Mouse (Mus musculus) forebrain, embryonic 14.5 days (tissue): ENCODE data around the gene Psap. TPM values are rescaled to one million over a fixed set of nuclear protein-coding genes. Genes with fewer than 3 reads are reported as not detected.
A peak's percentile ranks its signal among the peaks of the same experiment; 100 is the strongest.
"Not testable (repeated sequence)": the region's sequence is repeated elsewhere in the genome, so short reads cannot be mapped to it uniquely, and the experiment has no call there.

ENCODE experiments used
- ATAC-seq: fragments of 200-750 bp; cut with Nextera tagmentation; 2 replicates; pipeline ENCODE4 v1.8.0; 2017; ENCODE audit warnings: mild to moderate bottlenecking, moderate library complexity
- DNase-seq: peaks from one replicate; pipeline ENCODE4 v3.0.0-alpha.2; 2015; ENCODE audit warnings: low spot score
- H3K27ac ChIP-seq: fragments of 300-500 bp; sonication (generic); 2 replicates; pipeline ENCODE4 v1.5.1; 2014; ENCODE audit warnings: low read depth, mild to moderate bottlenecking, control low read depth, low read length, moderate library complexity
- H3K27me3 ChIP-seq: fragments of 300-500 bp; sonication (generic); replicated peaks from 2 replicates; pipeline ENCODE4 v1.6.1; 2014; ENCODE audit warnings: low read length, control low read depth, mixed read lengths; ENCODE audit not compliant: control insufficient read depth, insufficient read depth
- H3K36me3 ChIP-seq: fragments of 300-500 bp; sonication (generic); 2 replicates; pipeline ENCODE4 v1.6.1; 2014; ENCODE audit warnings: low read length, control low read depth; ENCODE audit not compliant: control insufficient read depth, insufficient read depth
- H3K4me1 ChIP-seq: fragments of 300-500 bp; sonication (generic); 2 replicates; pipeline ENCODE4 v1.6.1; 2014; ENCODE audit warnings: antibody characterized with exemption, low read length, control low read depth; ENCODE audit not compliant: control insufficient read depth, insufficient read depth
- H3K4me2 ChIP-seq: fragments of 300-500 bp; sonication (generic); 2 replicates; pipeline ENCODE4 v1.6.1; 2014; ENCODE audit warnings: mild to moderate bottlenecking, control low read depth, low read length
- H3K4me3 ChIP-seq: fragments of 300-500 bp; sonication (generic); 2 replicates; pipeline ENCODE4 v1.5.1; 2014; ENCODE audit warnings: low read depth, low read length, control low read depth
- H3K9ac ChIP-seq: fragments of 300-500 bp; sonication (generic); 2 replicates; pipeline ENCODE4 v1.6.1; 2014; ENCODE audit warnings: mild to moderate bottlenecking, low read length, control low read depth, moderate library complexity
- H3K9me3 ChIP-seq: fragments of 300-500 bp; sonication (generic); replicated peaks from 2 replicates; pipeline ENCODE4 v1.6.1; 2016; ENCODE audit warnings: low read length, control low read depth, mixed read lengths; ENCODE audit not compliant: control insufficient read depth
- WGBS: fragments of 180-500 bp; shearing (Covaris S2); extraction: QIAGEN DNeasy Blood & Tissue Kit; methylation state at CpG from one replicate; pipeline ENCODE4 v1.1.7; 2014; 5-methylcytosine and 5-hydroxymethylcytosine counted together
- polyA plus RNA-seq: library from polyadenylated mRNA; unstranded; fragments of >200 nt; fragmentation: Nextera tagmentation; extraction: Ambion mirVana; gene quantifications from 2 replicates; pipeline ENCODE4 v1.2.1, GENCODE M21; 2014

The Psap gene
- polyA plus RNA-seq = 164 and 170 TPM in 2 replicates

DNA sequence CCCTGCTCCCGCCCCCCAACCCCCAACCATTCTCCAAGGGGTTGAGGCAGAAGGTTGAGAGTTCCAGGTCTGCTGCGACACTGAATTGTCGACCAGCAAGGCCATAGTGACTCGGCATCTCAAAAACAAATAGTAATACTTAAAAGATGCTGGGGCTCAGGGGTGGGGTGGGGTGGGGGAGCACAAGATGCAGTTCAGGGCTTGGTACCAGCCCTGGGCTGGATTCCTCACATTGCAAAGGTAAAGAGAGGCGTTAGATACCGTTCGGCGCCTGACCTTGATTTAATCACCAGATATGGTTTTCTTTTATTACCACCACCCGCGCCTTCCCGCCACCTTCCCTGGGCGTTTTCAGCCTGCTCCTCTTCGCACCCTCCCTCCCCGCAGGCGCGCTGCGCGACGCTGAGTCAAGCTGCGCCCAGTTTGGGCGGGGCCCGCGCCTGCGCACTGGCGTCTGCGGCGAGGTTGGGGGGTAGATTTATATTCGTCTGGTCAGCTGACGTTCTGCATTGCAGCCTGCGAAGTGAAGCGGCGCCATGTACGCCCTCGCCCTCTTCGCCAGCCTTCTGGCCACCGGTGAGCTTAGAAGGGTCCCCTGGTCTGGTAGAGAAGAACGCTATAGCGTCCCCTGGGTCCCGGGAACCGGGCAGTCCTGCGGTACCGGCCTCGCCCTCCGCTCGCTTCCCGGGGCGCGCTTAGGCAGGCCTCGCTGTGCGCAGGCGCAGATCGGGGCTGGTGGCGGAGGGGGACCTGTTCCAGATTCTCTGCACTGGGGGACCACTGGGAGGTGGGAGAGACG lies at the start of gene Psap:
Gene Psap (plus strand): TSS at position 421 of the 799 bp plus-strand sequence.
- WGBS = 2% methylated on average over 54 of the region's 54 CpGs
- DNase-seq (peak; percentile 96), ATAC-seq (peak; percentile 93)
- Histone ChIP-seq H3K27me3 (no peaks in the 10 kb centered on the region), H3K4me3 (peak within 1 kb of the TSS; percentile 56), H3K36me3 (no peaks in the 10 kb centered on the region), H3K9ac (peak within 1 kb of the TSS; percentile 88), H3K9me3 (no peaks in the 10 kb centered on the region), H3K4me2 (peak within 1 kb of the TSS; percentile 77), H3K4me1 (peaks cover 30% of the 10 kb centered on the region), H3K27ac (peak within 1 kb of the TSS; percentile 86)

DNA sequence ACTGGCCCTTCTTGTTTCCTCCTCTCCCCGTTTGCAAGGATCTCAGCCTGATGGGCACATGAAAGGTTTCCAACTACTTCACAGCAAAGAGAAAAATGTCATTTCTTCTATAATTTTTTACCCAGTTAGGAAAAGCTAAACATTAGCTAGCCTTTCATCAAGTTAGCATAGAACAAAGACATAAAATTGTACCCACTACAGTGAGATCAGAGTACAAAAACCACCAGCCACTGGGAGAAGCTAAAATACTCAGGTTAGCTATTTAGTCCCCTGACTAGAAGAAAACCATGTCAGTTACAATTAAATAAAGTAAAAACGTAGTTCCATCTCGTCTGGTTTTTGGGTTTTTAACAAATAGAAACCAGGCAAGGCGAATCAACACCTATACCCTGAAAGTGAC lies 49.8 kb upstream of the Psap start:
- no peaks in the 10 kb centered on the region for H3K27me3 ChIP-seq
- ATAC-seq = no peak
- no peak for DNase-seq
- WGBS = 80% methylated on average over 4 of the region's 4 CpGs
- no peaks in the 10 kb centered on the region for H3K36me3 ChIP-seq
- no peaks in the 10 kb centered on the region for H3K9me3 ChIP-seq
- no peak overlapping the region for H3K4me2 ChIP-seq
- no peak overlapping the region for H3K27ac ChIP-seq
- H3K4me1 ChIP-seq = no peaks in the 10 kb centered on the region
- H3K4me3 ChIP-seq = no peak overlapping the region
- no peak overlapping the region for H3K9ac ChIP-seq

DNA sequence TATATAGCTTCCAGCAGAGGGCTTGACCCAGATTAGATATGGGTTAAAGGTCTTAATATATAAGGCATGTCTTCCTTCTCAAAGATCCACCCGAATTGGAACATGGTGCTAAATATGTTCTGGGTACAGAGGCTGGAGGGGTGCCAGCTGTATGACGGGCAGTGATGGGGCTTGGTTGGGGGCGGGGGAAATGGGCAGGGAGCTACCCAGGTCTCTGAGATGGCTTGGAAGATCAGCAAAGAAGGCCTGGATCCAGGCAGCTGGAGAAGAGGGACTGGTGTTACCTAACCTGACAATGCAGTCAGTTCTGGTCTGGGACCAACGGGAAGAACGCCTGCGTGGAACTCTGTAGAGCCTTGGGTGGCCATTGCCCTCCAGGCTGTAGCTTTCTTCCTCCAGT lies 48.3 kb upstream of the Psap start:
- no peak overlapping the region for H3K4me2 ChIP-seq
- H3K9ac ChIP-seq = no peak overlapping the region
- H3K36me3 ChIP-seq = no peaks in the 10 kb centered on the region
- H3K27ac ChIP-seq = no peak overlapping the region
- DNase-seq (no peak), ATAC-seq (no peak)
- 90% methylated on average over 6 of the region's 6 CpGs for WGBS
- H3K9me3 ChIP-seq = no peaks in the 10 kb centered on the region
- H3K4me3 ChIP-seq = no peak overlapping the region
- no peaks in the 10 kb centered on the region for H3K27me3 ChIP-seq
- H3K4me1 ChIP-seq = no peaks in the 10 kb centered on the region

DNA sequence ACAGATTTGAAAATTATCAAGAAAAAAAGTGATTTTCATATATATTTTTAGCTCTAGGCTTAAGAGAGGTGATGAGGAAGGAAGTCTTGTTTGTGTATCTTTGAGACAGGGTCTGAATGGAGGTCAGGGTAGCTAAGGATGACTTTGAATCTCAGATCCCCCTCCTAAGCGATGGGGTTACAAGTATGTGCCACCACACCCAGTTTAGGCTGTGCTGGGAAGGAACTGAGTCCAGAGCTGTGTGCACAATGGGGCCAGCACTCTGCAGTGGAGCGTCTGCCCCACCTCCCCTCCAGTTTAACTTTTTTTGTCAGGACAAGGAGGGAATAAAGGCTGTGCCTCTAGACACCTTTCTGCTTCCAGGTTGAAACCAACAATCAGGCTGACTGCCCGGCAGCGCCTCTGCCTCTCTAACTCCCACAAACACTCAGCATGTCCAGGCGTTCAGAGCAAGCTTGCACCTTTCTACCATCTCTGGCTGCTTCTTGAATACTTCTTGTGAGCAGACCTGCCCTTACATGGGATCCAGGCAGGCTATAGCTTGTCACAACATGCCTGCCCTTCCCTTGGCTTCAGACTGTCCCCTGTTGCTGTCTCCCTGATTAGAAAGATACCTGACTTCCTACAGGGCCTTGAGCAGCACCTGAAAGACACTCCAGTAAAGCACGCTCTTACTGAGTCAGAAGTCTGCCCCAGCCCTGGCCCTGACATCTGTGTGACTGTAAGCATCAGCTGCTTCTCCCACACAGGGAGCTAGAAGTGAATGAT lies 46.9 kb upstream of the Psap start:
- Histone ChIP-seq H3K9me3 (no peaks in the 10 kb centered on the region), H3K36me3 (no peaks in the 10 kb centered on the region), H3K4me2 (no peak overlapping the region), H3K4me3 (no peak overlapping the region), H3K27ac (no peak overlapping the region), H3K4me1 (no peaks in the 10 kb centered on the region), H3K9ac (no peak overlapping the region), H3K27me3 (no peaks in the 10 kb centered on the region)
- DNase-seq (no peak), ATAC-seq (no peak)
- WGBS = 75% methylated on average over 6 of the region's 6 CpGs

DNA sequence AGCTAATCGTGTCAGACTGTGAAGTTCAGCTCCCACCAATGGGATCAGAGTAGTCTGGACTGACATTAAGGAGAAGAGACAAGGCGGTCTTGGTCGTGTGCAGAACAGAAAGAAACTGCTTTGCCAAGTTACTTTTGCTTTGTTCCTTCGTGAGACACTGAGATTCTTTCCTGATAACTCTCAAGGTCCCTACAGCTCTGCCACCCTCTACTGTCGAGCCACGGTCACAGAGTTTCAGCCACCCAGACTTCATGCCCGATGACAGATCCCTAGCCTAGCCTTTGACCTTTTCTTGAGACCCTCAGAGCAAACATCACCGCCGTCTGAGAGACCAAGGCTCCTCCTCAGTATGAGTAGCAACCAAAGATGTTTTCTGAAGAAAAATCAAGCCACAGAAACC lies 43.4 kb upstream of the Psap start:
- H3K36me3 ChIP-seq = no peaks in the 10 kb centered on the region
- H3K9ac ChIP-seq = no peak overlapping the region
- ATAC-seq (no peak), DNase-seq (no peak)
- H3K4me2 ChIP-seq = no peak overlapping the region
- 85% methylated on average over 9 of the region's 9 CpGs for WGBS
- no peaks in the 10 kb centered on the region for H3K27me3 ChIP-seq
- H3K4me1 ChIP-seq = no peaks in the 10 kb centered on the region
- no peak overlapping the region for H3K27ac ChIP-seq
- H3K4me3 ChIP-seq = no peak overlapping the region
- no peaks in the 10 kb centered on the region for H3K9me3 ChIP-seq

DNA sequence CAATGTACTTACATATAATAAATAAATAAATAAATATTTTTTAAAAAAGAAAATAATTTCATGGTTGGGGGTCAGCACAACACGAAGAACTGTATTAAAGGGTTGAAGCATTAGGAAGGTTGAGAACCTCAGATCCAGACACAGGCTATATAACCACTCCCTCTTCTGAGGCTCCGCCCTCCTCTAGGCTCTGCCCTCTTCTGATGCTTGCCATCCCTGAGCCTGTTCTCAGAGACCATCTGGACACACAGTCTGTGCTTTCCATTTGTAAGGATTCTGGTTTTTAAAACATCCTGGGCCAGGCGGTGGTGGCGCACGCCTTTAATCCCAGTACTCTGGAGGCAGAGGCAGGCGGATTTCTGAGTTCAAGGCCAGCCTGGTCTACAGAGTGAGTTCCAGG lies 41.6 kb upstream of the Psap start:
- H3K9me3 ChIP-seq, H3K9ac ChIP-seq, H3K4me2 ChIP-seq, H3K4me3 ChIP-seq, H3K27ac ChIP-seq, DNase-seq, H3K4me1 ChIP-seq, H3K36me3 ChIP-seq, H3K27me3 ChIP-seq, ATAC-seq: not testable (repeated sequence)
- 93% methylated on average over 6 of the region's 6 CpGs for WGBS

DNA sequence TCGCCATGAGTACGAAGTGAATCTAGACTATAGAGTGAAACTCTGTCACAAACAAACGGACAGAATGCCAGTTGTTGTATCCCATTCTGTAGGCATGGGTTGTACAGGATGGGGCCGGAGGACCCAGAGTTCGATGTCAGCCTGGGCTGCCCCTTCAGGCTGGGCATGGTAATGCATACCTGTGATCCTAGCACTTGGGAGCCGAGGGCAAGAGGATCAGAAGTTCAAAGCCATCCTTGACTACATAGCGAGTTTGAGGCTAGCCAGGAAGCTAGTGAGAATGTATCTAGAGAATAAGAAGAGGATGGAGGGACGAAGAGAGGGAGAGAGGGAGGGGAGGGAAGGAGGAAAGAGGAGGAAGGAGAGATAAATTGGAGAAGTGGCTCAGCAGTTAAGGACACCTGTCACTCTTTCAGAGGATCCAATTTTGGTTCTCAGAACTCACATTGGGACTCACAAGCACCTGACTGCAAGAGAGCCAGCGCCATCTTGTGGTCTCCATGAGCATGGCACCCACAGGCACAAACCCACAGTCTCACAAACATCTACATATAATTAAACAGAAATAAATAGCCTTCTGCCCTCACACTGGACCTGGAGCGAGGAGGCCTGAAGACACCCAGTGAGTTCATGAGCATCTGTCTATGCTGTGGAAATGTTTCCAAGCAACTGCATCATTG lies 39.8 kb upstream of the Psap start:
- Histone ChIP-seq H3K36me3 (no peaks in the 10 kb centered on the region), H3K27me3 (no peaks in the 10 kb centered on the region), H3K4me3 (no peak overlapping the region), H3K4me1 (no peaks in the 10 kb centered on the region), H3K9me3 (no peaks in the 10 kb centered on the region), H3K9ac (no peak overlapping the region), H3K4me2 (no peak overlapping the region), H3K27ac (no peak overlapping the region)
- no peak for ATAC-seq
- 61% methylated on average over 10 of the region's 10 CpGs for WGBS
- peak; percentile 67 for DNase-seq

DNA sequence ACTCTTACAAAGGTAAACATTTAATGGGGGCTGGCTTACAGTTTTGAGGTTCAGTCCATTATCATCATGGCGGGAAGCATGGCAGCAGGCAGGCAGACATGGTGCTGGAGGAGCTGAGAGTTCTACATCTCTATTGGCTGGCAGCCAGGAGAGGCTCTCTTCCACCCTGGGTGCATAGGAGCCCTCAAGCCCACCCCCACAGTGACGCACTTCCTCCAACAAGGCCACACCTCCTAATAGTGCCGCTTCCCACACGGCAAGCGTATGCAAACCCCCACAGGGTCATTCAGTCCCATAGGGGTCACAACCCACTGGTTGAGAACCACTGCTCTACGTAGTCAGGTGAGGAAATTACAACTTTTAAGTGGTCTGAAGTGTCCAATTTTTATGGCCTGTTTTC lies 37.0 kb upstream of the Psap start:
- Histone ChIP-seq H3K27me3 (no peaks in the 10 kb centered on the region), H3K27ac (no peak overlapping the region), H3K36me3 (no peaks in the 10 kb centered on the region), H3K9me3 (no peaks in the 10 kb centered on the region), H3K4me1 (no peaks in the 10 kb centered on the region), H3K4me2 (no peak overlapping the region), H3K9ac (no peak overlapping the region), H3K4me3 (no peak overlapping the region)
- no peak for DNase-seq
- WGBS = 89% methylated on average over 6 of the region's 6 CpGs
- ATAC-seq = no peak
